Mouse (Mus musculus) adrenal gland, postnatal 25 days (tissue): ENCODE data around the gene Pdgfd. TPM values are rescaled to one million over a fixed set of nuclear protein-coding genes. Genes with fewer than 3 reads are reported as not detected.
"Not testable (repeated sequence)": the region's sequence is repeated elsewhere in the genome, so short reads cannot be mapped to it uniquely, and the experiment has no call there.

Source experiments
- DNase-seq: peaks from one replicate; pipeline ENCODE4 v3.0.0; 2021; ENCODE audit warnings: mixed read lengths
- long read RNA-seq: library from polyadenylated mRNA; stranded (forward); transcript quantifications from one replicate; pipeline ENCODE4 v2.0.0, GENCODE M21; 2021
- total RNA-seq: library from RNA; stranded (reverse); gene quantifications from 2 replicates; pipeline ENCODE4 v1.2.3, GENCODE M21; 2021

The Pdgfd gene
- total RNA-seq = 41.7 and 54.0 TPM in 2 replicates
- long read RNA-seq, transcript Pdgfd-202 (7 exons, 1,795 nt) = minor isoform, 9 of 46 reads
- long read RNA-seq, transcript Pdgfd-201 (7 exons, 3,131 nt) = major isoform, 15 of 46 reads
- long read RNA-seq, transcript Pdgfd-203 (6 exons, 2,862 nt) = minor isoform, 6 of 46 reads
- long read RNA-seq, partial matches to known transcripts = 5 of 46 reads
- long read RNA-seq, other reads (novel, unspliced or antisense) = 11 of 46 reads

- peak; percentile 76 for DNase-seq
Measured at GRCm38 (mm10) chr9:6168391-6169037, at the start of gene Pdgfd. TSS of gene Pdgfd (plus strand) at chr9:6168584.

DNA sequence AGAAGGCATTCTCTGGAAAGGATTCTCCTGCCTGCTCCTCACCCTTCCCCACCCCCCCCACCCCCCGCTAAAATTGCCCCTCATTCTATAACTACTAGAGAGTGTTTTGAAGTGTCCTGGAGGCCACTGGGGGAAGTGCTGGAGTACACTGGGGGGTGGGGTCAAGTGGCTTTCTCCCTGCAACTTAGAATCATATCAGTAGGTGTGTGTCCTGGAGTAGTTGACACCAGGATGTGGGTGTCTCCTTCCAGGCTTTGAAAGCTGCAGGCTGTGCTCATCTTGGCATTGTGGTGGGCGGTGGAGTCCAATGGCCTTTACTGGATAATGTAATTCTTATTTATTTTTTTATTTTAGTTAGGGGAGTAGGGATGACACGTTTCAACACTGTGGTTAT, 651 bp downstream of the Pdgfd start:
- DNase-seq = no peak

GRCm38 (mm10) chr9:6170962-6171361, 2.6 kb downstream of the Pdgfd start:
- DNase-seq = peak; percentile 15

DNA sequence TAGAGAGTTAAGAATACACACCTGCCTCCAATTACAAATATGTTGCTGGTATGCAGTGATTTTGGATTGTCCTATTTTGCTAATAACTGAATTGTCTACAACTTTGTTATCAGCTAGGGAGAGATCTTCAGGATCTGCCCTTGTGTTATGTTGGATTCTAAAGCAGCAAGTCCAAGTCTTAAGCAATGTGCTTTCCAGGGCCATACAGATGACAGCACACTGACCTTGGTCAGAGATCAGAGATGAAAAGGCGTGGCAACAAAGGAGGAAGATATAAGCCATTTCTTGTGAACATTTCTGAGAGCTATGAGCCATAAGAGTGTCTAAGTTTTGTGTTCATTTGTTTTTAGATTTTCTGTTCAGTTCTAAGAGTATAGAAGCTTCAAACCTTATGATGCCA, 4.9 kb downstream of the Pdgfd start:
- DNase-seq = no peak

GRCm38 (mm10) chr9:6175731-6176130, 7.3 kb downstream of the Pdgfd start:
- peak; percentile 6 for DNase-seq

DNA sequence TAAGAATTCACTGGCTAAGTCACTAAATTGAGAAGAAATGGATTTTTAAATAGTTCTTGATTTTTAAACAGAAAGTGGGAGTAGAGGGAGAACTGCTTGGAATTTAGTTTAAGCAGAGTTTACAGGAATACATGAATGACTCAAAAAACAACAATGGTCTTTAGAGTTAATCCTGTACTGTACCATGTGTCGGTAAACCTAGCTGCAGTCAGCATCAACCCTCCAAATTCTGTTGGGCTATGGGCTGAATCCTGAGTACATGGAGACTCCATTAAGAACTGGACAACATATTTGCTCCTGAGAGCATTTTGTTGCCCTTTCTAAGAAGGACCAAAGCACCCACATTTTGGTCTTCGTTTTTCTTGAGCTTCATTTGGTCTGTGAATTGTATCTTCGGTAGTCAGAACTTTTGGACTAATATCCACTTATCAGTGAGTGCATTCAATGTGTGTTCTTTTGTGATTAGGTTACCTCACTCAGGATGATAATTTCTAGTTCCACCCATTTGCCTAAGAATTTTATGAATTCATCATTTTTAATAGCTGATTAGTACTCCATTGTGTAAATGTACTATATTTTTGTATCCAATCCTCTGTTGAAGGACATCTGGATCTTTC, 14.0 kb downstream of the Pdgfd start:
- no peak for DNase-seq

DNA sequence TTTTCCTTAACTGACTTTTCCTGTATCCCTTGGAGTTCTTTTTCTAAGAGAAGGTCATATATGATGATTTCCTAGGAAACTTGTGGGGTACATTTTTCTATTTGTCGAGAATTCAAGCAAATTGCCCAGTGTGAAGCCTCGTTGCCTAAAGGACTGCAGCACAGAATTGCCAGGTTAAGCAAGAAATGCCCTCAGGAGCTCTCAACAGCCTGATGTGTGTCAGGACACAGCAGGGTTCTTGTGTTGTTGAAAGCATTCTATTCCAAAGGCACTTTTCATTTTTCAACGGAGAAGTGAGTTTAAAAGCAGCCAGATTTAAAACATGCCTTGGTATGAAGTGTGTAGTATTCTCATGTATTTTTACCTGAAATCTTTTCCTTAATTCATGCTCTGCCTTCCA, 19.6 kb downstream of the Pdgfd start:
- DNase-seq = no peak

DNA sequence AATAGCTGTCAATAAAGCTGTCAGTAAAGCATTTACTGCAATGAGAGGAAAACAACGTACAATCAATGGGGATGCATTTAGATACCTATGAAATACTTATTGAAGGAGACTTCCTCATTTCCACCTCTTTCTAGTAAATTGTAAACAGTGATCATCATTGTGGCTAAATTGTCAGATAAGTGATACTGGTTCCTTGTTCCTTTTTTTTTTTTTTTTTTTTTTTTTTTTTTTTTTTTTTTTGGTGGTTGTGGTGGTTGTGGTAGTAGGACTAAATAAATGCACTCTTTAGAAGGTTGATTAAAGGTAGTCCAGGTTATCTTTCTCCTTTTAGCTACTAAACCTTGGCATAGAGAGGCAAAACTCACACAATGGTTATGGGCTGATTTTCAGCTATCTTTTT, 25.0 kb downstream of the Pdgfd start:
- DNase-seq = no peak

- no peak for DNase-seq
Measured at GRCm38 (mm10) chr9:6212862-6213261, 44.5 kb downstream of the Pdgfd start.

DNA sequence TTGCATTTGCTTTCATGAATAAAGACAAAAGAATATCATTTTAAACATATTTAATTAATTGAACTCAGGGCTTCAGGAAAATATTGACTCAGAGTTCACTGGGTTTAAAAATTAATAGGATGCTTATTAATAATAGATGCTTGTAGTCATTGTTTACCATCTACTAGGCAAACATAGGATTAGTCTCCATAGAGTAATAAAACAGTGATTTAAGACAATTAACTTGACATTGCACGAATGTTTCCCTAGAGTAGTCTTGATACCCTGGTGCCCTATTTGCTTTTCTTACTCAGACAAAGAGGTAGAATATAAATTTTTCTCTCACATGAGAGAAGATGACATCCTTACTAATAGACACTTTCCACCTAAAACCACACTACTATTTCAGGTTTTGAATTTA, 49.1 kb downstream of the Pdgfd start:
- no peak for DNase-seq

DNA sequence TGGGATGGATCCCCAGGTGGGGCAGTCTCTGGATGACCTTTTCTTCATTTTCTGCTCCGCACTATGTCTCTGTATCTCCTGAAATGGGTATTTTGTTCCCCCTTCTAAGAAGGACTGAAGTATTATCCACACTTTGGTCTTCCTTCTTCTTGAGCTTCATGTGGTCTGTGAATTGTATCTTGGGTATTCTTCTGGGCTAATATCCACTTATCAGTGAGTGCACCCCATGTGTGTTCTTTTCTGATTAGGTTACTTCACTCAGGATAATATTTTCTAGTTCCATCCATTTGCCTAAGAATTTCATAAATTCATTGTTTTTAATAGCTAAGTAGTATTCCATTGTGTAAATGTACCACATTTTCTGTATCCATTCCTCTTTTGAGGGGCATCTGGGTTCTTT, 67.6 kb downstream of the Pdgfd start:
- DNase-seq = not testable (repeated sequence)

DNA sequence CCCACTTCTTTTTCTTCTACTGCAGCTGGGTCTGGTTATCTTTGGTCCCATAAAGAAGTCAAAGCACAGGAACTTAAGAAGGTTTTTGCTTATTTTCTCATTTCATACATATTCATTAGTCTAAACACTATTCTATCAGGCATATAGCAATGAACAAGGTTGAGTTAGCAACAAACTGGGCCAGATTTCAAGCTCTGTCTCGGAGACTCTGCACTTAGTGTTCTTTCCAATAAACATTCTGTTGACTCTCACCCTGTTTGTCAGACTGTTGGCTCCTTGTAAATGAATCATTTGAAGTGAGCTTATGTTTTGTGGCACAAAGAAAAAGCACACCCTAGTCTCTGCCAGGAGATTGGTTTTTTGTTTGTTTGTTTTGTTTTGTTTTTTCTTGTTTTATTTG, 81.9 kb downstream of the Pdgfd start:
- no peak for DNase-seq

- no peak for DNase-seq
Measured at GRCm38 (mm10) chr9:6251990-6252389, 83.6 kb downstream of the Pdgfd start.

- DNase-seq = no peak
Measured at GRCm38 (mm10) chr9:6257072-6257471, 88.7 kb downstream of the Pdgfd start.

- no peak for DNase-seq
Measured at GRCm38 (mm10) chr9:6264820-6265219, 96.4 kb downstream of the Pdgfd start.

GRCm38 (mm10) chr9:6269796-6270280, 101.5 kb downstream of the Pdgfd start, which contains the start of gene Ddi1:
TSS of gene Ddi1 (minus strand) at chr9:6269846.
- DNase-seq = no peak

DNA sequence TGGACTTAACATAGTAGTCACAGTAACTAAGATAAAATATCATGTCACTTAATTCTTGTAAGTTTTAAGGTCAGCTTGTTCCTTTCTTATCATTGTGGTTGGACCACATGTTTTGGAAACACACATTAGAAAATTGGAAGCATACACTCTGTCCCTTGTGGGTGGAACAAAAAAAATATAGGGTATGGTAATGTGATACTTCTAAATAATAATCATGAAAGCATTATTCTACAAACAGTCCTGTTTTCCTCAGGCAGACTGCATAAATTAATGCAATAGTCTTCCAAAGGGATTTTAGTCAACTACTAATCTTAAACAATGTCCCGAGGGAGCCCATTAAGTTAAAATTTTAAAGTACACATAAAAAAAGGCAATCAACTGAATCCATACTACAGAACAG, 108.0 kb downstream of the Pdgfd start:
- DNase-seq = no peak

DNA sequence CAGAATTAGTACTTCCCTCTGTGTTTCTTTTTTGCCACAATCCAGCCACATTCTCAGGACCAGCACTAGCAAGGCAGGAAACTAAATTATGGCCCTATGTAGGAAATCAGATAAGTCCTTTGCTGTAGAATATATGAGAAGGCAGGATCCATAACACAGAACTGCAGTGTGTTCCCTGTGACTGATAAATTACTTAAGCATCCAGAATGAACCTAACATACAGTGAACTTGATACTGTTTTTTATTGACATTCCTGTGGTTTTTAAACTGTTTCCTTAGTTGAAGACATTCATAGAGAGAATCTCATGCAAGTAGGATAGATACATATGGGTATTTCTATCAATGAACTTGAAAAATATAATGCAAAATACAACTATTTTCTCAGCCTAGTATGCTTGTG, 109.1 kb downstream of the Pdgfd start:
- no peak for DNase-seq

DNA sequence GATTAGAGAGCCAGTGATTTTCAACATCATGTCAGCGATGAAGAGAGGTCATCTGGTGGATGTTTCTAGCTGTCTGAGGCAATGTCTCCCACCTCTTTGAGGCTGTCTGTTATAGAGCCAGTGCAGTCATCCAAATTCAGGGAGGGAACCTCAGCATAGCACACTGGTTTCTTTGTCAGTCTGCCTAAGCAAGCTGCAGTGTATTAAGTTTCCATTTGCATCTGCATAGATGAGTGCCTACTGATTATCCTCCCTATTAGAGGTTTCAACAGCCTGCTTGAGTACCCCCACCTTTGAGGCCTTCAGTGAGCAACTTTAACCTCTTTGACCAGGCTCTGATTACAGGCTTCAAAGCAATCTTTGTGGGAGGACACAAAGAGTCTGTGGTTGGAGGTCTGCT, 118.4 kb downstream of the Pdgfd start:
- DNase-seq = no peak

DNA sequence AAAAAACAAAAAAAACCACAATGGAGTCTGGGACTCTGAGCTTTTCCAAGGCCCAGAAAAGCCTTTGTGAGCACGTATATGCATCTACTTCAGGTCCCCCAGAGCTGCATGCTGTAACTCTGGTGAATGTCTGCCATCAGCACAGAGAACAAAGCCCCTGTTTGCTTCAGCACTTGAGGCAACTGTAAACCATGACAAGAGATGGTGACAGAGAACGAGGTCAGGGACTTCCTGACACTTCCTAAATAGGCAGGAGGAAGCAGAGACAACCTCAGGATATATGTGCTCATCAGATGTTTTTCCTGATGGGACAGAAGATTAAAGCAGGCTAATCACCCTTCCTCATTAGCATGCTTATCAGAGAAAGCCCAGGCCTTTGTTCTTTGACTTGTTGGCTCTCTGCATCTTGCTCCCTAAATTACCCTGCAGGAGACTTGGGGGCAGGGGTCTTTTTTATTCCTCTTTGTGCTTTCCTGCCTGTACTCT, 120.9 kb downstream of the Pdgfd start:
- DNase-seq = no peak

- DNase-seq = no peak
Measured at GRCm38 (mm10) chr9:6298547-6298946, 130.2 kb downstream of the Pdgfd start.

- DNase-seq = no peak
Measured at GRCm38 (mm10) chr9:6302050-6302449, 133.7 kb downstream of the Pdgfd start.

GRCm38 (mm10) chr9:6304590-6304989, 136.2 kb downstream of the Pdgfd start:
- DNase-seq = no peak

DNA sequence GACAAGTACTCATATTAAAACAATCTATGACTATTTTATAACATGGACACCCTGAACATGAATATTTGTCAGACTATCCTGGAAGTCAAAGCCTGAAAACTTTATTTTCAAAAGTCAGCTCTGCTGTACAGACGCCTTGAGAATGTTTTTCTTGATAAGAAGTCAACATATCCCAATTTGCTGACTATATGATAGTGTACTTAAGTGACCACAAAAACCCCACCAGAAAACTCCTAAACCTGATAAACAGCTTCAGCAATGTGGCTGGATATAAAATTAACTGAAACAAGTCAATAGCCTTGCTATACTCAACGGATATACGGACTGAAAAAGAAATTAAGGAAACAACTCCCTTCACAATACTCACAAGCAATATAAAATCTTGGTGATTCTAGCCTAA, 137.5 kb downstream of the Pdgfd start:
- no peak for DNase-seq
